Mouse (Mus musculus): ENCODE results near the gene Prm1. TPM values are rescaled to one million over a fixed set of nuclear protein-coding genes. Genes with fewer than 3 reads are reported as not detected.
"Not testable (repeated sequence)": the region's sequence is repeated elsewhere in the genome, so short reads cannot be mapped to it uniquely, and the experiment has no call there.

Gene Prm1
- polyA plus RNA-seq (2012; ENCODE audit: insufficient read depth, insufficient read length, low replicate concordance, missing spikeins): not detected in 2 replicates

DNA sequence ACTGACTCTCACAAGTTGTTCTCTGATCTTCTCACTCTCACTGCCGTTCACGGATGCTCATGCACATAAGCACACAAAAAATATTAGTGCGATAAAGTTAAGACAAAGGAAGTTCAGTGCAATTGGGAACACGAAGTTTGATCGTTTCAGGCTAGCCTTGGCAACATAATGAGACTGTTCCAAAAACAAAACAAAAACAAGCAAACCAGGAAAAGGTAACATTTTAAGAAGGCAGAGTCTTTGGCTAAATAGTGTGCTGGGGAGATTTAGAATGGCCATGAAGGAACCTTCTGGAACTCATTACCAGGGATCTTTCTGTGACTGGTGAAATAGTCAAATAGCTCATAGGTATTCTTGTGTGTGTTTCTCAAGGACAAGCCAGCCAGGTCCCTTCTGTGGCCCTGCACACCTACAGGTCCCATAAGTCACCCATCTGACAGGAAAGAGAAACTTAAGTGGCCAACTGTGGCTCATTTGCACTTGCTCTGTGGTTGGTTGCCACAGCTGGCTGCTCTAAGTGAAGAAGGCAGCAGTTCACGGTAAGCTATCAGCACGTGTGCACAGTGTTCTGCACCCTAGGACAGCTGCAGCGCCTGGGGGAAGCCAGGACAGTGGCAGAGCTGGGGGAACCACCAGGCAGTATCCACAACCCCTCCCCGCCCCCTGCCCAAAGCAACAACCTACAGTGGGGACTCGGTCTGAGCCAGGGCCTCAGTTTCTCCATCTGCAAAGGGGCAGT, at the start of gene Prm1:
Gene Prm1, minus strand, starts transcription at position 51 of the 739 bp plus-strand sequence.
- no peak within 1 kb of the TSS for H3K4me3 ChIP-seq (ENCODE audit: insufficient read depth, low read depth, low read length)
- TF ChIP-seq CTCF (IDR thresholded peaks at IDR 0.05; ENCODE audit: insufficient read depth, low read depth, low read length): no peak
- no peak for TF ChIP-seq POLR2A (IDR thresholded peaks at IDR 0.05; ENCODE audit: insufficient read depth, low read depth, low read length)
- 79% methylated on average over 10 of the region's 10 CpGs for WGBS

DNA sequence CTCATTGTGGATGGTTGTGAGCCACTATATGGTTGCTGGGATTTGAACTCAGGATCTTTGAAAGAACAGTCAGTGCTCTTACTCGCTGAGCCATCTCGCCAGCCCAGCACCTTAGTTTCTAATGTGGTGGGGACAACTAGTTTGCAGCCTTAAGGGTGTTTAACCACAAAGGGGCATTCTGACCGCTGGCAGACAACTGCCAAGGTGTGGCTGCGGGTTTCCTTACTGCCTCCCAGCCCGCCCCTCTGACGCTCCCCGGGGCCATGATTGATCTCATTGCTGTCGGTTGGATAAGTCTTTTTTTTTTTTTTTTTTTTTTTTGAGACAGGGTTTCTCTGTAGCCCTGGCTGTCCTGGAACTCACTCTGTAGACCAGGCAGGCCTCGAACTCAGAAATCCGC, 46.6 kb upstream of the Prm1 start:
- not testable (repeated sequence) for H3K27ac ChIP-seq (ENCODE audit: insufficient read depth, low read depth, low read length); H3K4me3 ChIP-seq (ENCODE audit: insufficient read depth, low read depth, low read length)
- WGBS: 94% methylated on average over 10 of the region's 10 CpGs
- H3K4me1 ChIP-seq (ENCODE audit: control insufficient read depth, insufficient read depth, low read length): peaks cover 10% of the 10 kb centered on the region

More for the DNA sequence above, at the start of gene Prm1:
- no peak within 1 kb of the TSS for H3K27ac ChIP-seq (ENCODE audit: insufficient read depth, low read depth, low read length)
- H3K4me1 ChIP-seq (ENCODE audit: control insufficient read depth, insufficient read depth, low read length): no peaks in the 10 kb centered on the region

GRCm38 (mm10) chr16:10850905-10851304, 45.3 kb upstream of the Prm1 start:
- TF ChIP-seq POLR2A (IDR thresholded peaks at IDR 0.05; ENCODE audit: insufficient read depth, low read depth, low read length) (no peak), CTCF (IDR thresholded peaks at IDR 0.05; ENCODE audit: insufficient read depth, low read depth, low read length) (no peak)
- Histone ChIP-seq H3K4me1 (ENCODE audit: control insufficient read depth, insufficient read depth, low read length) (peaks cover 10% of the 10 kb centered on the region), H3K27ac (ENCODE audit: insufficient read depth, low read depth, low read length) (no peak overlapping the region), H3K4me3 (ENCODE audit: insufficient read depth, low read depth, low read length) (no peak overlapping the region)
- 66% methylated on average over 4 of the region's 4 CpGs for WGBS

- TF ChIP-seq POLR2A (IDR thresholded peaks at IDR 0.05; ENCODE audit: insufficient read depth, low read depth, low read length) (no peak), CTCF (IDR thresholded peaks at IDR 0.05; ENCODE audit: insufficient read depth, low read depth, low read length) (no peak)
- 45% methylated on average over 12 of the region's 12 CpGs for WGBS
Measured at GRCm38 (mm10) chr16:10849965-10850861, 44.6 kb upstream of the Prm1 start.

DNA sequence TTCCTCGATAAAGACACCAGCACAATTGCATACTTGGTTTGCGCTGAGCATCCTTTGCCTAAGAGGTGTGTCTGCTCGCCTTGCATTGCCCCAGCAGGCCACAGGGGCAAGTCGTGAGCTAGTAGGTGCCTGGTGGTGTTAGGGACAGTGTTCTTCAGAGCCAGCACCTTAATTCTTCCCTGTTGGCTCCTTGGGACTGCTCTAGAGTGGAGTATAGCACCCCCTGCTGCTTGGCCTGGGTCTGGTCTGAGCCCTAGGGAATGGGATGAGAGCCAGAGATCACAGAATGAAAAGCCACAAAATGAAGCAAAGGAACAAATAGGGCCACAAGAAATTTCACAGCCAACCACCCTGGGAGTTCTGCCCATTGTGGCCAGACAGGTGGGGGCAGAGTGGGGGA, 40.9 kb upstream of the Prm1 start:
- 76% methylated on average over 4 of the region's 4 CpGs for WGBS
- Histone ChIP-seq H3K4me1 (ENCODE audit: control insufficient read depth, insufficient read depth, low read length) (peaks cover 20% of the 10 kb centered on the region), H3K4me3 (ENCODE audit: insufficient read depth, low read depth, low read length) (no peak overlapping the region), H3K27ac (ENCODE audit: insufficient read depth, low read depth, low read length) (no peak overlapping the region)
- TF ChIP-seq CTCF (IDR thresholded peaks at IDR 0.05; ENCODE audit: insufficient read depth, low read depth, low read length): no peak
- no peak for TF ChIP-seq POLR2A (IDR thresholded peaks at IDR 0.05; ENCODE audit: insufficient read depth, low read depth, low read length)

More at GRCm38 (mm10) chr16:10849965-10850861, 44.6 kb upstream of the Prm1 start:
- Histone ChIP-seq H3K4me3 (ENCODE audit: insufficient read depth, low read depth, low read length) (no peak overlapping the region), H3K27ac (ENCODE audit: insufficient read depth, low read depth, low read length) (no peak overlapping the region), H3K4me1 (ENCODE audit: control insufficient read depth, insufficient read depth, low read length) (peaks cover 10% of the 10 kb centered on the region)

DNA sequence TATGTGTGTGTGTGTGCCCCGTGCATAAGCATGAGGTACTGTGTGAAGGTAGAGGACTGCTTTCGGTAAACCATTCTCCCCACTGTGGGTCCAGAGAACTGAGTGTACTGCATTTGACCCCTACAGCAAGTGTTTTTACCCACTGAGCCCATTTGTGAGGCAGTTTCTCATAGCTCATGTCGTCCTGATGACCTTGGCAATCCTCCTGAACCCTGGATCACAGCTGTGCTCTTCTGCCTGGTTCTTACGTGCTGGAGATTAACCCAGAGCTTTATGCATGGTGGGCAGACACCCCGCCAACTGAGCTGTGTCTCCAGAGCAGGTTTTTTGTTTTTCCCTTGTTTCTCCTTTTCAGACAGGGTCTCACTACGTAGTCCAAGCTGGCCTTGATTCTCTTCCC, 40.3 kb upstream of the Prm1 start:
- no peak for TF ChIP-seq CTCF (IDR thresholded peaks at IDR 0.05; ENCODE audit: insufficient read depth, low read depth, low read length)
- Histone ChIP-seq H3K4me3 (ENCODE audit: insufficient read depth, low read depth, low read length) (no peak overlapping the region), H3K4me1 (ENCODE audit: control insufficient read depth, insufficient read depth, low read length) (peaks cover 18% of the 10 kb centered on the region), H3K27ac (ENCODE audit: insufficient read depth, low read depth, low read length) (no peak overlapping the region)
- WGBS: 87% methylated on average over 6 of the region's 6 CpGs

DNA sequence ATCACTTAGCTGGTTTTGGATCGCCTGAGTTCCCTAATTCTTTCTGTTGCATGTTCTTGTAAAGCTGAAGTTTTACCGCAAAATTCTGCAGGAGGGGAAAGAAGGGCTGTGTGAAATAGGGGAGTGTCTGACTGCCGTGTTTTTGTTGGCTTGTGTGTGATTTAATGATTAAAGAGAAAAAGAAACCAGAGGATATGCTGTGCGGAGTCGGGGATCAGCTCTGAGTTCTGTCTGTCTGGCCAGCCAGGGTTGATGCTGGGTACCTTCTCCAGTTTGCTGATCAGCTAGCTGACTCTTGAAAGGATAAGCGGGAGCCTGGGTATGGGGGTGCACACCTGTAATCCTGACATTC, 38.7 kb upstream of the Prm1 start:
- no peak overlapping the region for H3K27ac ChIP-seq (ENCODE audit: insufficient read depth, low read depth, low read length)
- no peak for TF ChIP-seq POLR2A (IDR thresholded peaks at IDR 0.05; ENCODE audit: insufficient read depth, low read depth, low read length)
- no peak for TF ChIP-seq CTCF (IDR thresholded peaks at IDR 0.05; ENCODE audit: insufficient read depth, low read depth, low read length)
- H3K4me1 ChIP-seq (ENCODE audit: control insufficient read depth, insufficient read depth, low read length): peaks cover 10% of the 10 kb centered on the region
- no peak overlapping the region for H3K4me3 ChIP-seq (ENCODE audit: insufficient read depth, low read depth, low read length)
- WGBS: 57% methylated on average over 6 of the region's 6 CpGs

GRCm38 (mm10) chr16:10843486-10844318, 38.1 kb upstream of the Prm1 start:
- Histone ChIP-seq H3K27ac (ENCODE audit: insufficient read depth, low read depth, low read length) (no peak overlapping the region), H3K4me3 (ENCODE audit: insufficient read depth, low read depth, low read length) (no peak overlapping the region; the same call in 1 of the 2 replicates)
- WGBS: 26% methylated on average over 18 of the region's 18 CpGs

More at GRCm38 (mm10) chr16:10843486-10844318, 38.1 kb upstream of the Prm1 start:
- TF ChIP-seq CTCF (IDR thresholded peaks at IDR 0.05; ENCODE audit: insufficient read depth, low read depth, low read length) (no peak), POLR2A (IDR thresholded peaks at IDR 0.05; ENCODE audit: insufficient read depth, low read depth, low read length) (no peak)
- peaks cover 10% of the 10 kb centered on the region for H3K4me1 ChIP-seq (ENCODE audit: control insufficient read depth, insufficient read depth, low read length)

Measured in olfactory bulb, adult 2 months (tissue).